Mouse (Mus musculus) mature B cell (primary cell): ENCODE measurements around the gene Soga1.

Experiments
- in situ Hi-C: fragments of 300-500 bp; cut with MboI; formaldehyde crosslinking; loops from 2 replicates; pipeline ENCODE4 v1.14.3; 2019

The Soga1 gene

DNA sequence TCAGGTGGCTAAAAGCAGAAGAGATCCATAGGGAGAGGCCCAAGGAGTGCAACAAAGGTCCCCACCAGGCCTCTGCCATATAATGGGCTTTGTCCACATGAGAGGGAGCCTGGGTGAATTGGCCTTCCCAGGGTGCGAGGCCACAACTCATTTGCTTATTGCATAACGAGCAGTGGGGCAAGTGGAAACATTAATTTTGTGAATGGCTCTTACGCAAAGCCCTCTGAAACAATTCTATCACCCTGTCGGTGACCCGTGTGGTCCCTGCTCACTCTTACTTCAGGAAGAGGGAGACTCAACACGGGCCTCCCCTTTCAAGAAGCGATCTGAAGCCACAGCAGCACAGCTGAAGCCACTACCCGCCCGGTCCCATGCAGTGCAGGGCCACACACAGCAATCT, 41.8 kb downstream of the Soga1 start:
- in situ Hi-C loops: no loop called here

DNA sequence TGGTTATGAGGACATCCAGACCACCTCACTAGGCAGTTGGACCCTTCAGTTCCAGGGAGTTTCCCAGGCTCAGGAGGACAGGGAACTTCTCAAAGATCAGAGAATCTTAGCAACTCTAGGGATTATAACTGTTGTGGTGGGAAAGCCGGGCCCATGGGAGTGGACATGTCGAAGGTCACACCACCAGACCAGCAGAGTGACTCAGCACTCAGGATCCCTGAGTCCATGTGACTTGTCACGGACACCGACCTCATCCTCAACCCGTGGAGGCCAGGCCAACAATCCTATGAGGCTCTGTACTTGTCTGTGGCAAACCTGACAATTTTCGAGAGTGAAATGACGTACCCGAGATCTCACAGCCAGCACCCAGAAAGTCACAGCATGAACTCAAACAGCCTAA, 42.7 kb downstream of the Soga1 start:
- in situ Hi-C loops: no loop called here

- in situ Hi-C loops: no loop called here
Measured at GRCm38 (mm10) chr2:157035371-157035770, 43.7 kb downstream of the Soga1 start.

DNA sequence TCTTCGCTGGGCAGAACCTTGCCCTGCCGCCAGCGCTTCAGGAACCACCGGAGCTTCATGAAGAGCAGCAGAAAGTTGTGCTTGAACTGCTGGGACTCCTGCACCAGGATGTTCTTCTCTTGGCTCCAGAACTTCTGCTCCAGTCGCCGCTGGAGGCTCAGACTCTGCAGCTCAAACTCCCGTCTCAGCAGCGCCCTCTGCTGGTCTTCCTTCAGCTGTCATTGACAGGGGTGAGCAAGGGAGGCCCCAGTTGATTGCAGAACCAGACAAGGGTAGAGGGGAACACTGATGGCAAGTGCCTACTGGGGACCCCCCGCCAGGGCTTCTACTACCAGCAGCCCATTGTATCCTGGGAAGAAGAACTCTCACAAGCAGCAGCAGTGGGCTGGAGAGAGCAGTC, 48.2 kb downstream of the Soga1 start:
- in situ Hi-C loops: no loop called here

- in situ Hi-C loops: no loop called here
Measured at GRCm38 (mm10) chr2:157028261-157028660, 50.8 kb downstream of the Soga1 start.

DNA sequence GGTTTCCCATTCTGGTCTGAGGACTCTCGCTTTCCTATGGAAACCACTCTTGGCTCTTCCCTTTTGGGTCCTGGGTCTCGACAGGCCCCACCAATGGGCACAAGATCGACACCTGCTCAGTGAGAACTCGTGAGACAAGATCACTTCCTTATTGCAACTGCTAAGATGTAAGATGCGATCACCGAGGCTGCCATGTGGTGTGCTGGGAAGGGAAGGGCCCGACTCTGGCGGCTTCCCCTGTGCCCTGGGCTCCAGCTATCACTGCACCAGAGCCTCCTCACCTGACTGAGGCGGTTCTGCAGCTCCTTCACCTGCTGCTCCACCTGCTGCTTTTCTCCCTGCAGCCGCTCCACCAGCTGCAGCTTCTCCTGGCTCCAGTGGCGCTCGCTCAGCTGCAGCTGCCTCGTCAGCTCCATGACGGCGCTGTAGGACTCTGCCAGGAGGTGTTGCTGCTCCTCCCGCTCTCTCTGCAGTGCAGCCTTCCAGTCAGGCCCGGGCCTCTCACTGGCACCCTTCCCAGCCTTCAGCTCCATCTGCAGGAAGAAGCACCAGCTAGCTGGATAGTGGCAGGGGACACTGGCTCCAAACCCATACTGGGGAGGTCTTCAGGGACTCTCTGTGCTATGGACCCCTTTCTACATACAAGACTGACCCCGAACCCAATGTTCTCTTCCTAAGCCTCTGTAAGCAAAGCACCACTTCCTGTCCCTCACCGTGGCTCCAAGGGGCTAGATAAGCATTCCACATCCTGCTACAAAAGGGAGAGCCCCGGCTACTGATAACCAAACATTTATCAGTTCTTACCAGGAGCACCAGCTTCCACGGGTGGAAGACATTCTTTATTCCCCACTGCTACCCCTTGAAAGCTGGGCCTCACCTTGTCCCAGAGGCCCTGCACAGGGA, 51.7 kb downstream of the Soga1 start:
- in situ Hi-C loops: no loop called here

DNA sequence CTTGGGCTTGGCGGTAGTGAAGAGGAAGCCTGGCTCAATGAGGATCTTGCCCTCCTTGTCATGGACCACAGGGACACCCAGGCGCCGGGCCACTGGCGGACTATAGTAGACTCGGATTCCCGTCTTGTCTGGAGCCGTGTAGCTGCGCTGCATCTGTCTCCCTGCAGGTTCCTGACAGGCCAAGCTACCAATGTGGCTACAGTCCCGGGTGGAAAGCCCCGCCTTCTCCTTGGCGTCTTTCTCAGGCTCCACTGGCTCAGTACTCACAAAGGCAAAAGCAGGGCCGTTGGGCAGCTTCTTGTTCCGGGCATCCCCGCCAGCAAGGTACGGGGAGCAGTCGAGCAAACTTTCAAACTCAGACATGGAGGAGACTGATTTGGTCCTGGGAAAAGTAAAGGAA, 57.9 kb downstream of the Soga1 start:
- in situ Hi-C loops: no loop called here

DNA sequence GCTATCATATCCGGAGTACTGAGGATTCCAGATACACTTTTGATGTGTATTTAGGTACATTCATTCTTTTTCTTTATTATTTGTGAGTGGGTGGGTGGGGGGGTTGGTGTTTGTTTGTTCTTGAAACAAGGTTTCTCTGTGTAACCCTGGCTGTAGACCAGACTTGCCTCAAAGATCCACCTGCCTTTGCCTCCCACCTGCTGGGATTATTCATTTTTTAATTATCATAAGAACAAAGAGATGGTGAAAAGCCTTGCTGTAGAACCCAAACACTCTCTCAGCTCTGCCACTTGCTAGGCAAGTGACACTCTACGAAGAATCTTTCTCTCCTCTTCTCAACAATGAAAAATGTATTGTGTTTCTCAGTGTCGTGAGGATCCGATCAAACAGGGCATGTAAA, 59.8 kb downstream of the Soga1 start:
- in situ Hi-C loops: no loop called here

- in situ Hi-C loops: no loop called here
Measured at GRCm38 (mm10) chr2:157016529-157017270, 62.4 kb downstream of the Soga1 start.

GRCm38 (mm10) chr2:157012341-157012740, 66.7 kb downstream of the Soga1 start:
- in situ Hi-C loops: no loop called here

GRCm38 (mm10) chr2:157010634-157011310, 68.3 kb downstream of the Soga1 start:
- in situ Hi-C loops: no loop called here

DNA sequence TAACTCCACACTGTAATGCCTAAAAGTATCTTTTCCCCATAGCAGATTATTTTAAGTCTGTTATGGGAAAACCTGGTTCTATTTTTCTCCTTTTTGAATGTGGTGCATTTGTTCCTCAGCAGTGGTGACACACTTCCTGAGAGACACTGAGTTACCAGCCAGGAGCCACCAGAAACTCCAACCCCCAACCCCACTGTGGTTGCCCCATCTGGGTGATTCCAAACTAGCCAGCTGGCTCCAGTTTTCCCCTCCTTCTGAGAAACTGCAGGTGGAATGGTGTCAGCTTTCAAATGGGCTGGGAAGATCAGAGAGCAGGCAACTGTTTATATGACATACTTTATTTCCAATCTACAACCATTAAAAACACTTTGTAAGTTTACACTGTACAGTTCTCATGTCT, 68.9 kb downstream of the Soga1 start:
- in situ Hi-C loops: no loop called here

GRCm38 (mm10) chr2:157008509-157008908, 70.5 kb downstream of the Soga1 start:
- in situ Hi-C loops: no loop called here

GRCm38 (mm10) chr2:157007234-157007596, 71.8 kb downstream of the Soga1 start:
- in situ Hi-C loops: no loop called here

GRCm38 (mm10) chr2:157006511-157007233, 72.4 kb downstream of the Soga1 start, which contains the start of gene Dsn1:
TSS of gene Dsn1 (minus strand) at chr2:157007154.
- in situ Hi-C loops: no loop called here

DNA sequence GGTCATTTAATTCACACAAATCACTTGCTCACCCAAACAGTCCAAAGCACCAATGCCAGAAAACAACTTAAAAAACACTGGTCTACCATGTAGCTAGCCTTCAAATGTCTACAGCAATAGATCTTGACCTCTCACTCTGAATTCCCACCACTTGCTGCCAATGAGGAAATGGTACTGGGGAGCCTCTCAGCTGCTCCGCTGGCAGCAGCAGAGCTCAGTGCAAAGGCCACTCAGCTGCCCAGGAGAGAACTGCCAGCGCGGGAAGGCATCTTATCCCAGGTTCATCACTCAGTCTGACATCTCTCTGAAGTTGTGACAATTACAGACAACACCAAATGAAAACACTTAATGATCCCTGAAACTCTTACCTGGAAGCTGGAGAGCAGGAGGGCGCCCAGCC, 76.7 kb downstream of the Soga1 start:
- in situ Hi-C loops: no loop called here

DNA sequence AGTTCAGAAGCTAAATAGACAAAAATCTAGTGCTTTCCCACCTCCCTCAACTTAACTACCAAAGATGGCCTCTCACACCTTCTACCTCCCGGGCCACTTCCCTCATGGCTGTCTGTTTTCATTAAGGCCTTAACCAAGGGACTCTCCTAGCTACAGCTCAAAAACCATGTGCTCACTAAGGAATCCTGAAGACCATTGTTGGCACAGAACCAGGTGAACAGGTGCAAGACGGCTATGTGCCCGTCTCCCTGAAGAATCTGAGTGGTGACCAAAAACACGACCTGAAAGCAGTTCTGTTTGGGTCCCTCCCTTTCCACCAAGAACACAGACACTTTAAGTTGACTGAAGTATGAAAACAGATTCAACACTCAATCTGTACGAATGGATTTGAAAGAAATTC, 80.8 kb downstream of the Soga1 start:
- in situ Hi-C loops: no loop called here

DNA sequence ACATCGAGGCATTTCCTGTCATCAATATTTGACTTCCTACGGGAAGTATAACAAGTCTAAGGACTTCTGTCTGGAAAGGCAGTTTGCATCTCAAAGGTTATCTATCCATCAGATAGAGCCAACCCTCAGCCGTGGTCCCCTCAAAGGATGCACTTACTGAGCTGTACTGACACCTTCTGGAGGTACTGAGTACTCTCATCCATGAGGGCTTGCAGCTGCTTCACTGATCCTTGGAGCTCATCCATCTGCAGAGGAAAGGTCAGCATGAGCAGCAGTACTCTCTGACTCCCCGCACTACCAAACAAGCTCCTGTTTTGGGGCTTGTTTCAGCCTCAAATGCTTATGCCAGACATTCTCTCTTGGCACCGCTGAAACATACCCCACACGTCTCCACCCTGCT, 82.5 kb downstream of the Soga1 start:
- in situ Hi-C loops: no loop called here

- in situ Hi-C loops: no loop called here
Measured at GRCm38 (mm10) chr2:156991470-156992319, 87.4 kb downstream of the Soga1 start, which contains the start of gene Ndrg3. TSS of gene Ndrg3 (minus strand) at chr2:156992056.

DNA sequence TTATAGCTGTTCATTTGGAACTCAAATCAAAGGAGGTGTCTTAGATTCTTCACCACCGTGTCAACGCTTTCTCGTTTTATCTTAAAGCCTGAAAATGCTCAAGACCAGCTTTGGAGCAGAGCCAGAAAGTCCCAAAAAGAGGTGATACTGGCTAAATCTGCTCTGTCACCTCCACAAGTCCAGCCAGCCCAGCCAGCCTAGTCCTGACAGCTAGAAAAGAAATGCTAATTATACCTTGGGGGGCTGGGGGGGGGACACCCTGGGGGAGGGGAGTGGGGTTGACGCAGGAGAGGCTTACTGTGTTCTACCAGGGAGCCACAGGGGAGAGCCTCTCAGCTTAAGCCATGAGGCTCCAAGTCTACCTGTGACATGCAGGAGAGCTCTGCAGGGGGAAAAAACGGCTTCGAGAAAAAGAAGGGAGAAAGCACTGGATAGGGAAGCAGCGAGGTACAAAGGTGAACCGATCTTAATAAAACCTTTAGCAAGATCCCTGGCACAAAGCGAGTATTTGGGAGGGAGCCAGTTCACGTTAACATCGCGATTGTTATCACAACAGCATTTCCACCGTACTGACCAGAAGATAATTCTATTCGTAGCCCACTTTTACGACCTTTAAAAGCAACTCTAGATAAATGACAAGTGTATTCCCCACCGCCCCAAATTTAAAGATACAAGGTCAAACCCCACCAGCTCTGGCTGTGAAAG, 88.2 kb downstream of the Soga1 start:
- in situ Hi-C loops: no loop called here
